Mouse (Mus musculus): Measurements from ENCODE around the gene Slit3. TPM values are rescaled to one million over a fixed set of nuclear protein-coding genes. Genes with fewer than 3 reads are reported as not detected.

Slit3 gene
- total RNA-seq, 2 experiments from 2014 or later = 0.04 TPM; not detected in 1

GRCm38 (mm10) chr11:35507781-35508390, 386.9 kb downstream of the Slit3 start:
- ATAC-seq (ENCODE audit: poor library complexity, severe bottlenecking) = no peak

GRCm38 (mm10) chr11:35512686-35513085, 391.7 kb downstream of the Slit3 start:
- ATAC-seq (ENCODE audit: poor library complexity, severe bottlenecking) = no peak

GRCm38 (mm10) chr11:35513343-35513742, 392.3 kb downstream of the Slit3 start:
- ATAC-seq (ENCODE audit: poor library complexity, severe bottlenecking) = no peak

GRCm38 (mm10) chr11:35522802-35523452, 401.9 kb downstream of the Slit3 start:
- ATAC-seq (ENCODE audit: poor library complexity, severe bottlenecking) = no peak

GRCm38 (mm10) chr11:35523773-35524172, 402.7 kb downstream of the Slit3 start:
- no peak for ATAC-seq (ENCODE audit: poor library complexity, severe bottlenecking)

- no peak for ATAC-seq (ENCODE audit: poor library complexity, severe bottlenecking)
Observed at GRCm38 (mm10) chr11:35526219-35526762, 405.3 kb downstream of the Slit3 start.

GRCm38 (mm10) chr11:35527816-35528462, 406.9 kb downstream of the Slit3 start:
- no peak for ATAC-seq (ENCODE audit: poor library complexity, severe bottlenecking)

- ATAC-seq (ENCODE audit: poor library complexity, severe bottlenecking) = no peak
Observed at GRCm38 (mm10) chr11:35535027-35535426, 414.0 kb downstream of the Slit3 start.

- ATAC-seq (ENCODE audit: poor library complexity, severe bottlenecking) = no peak
Observed at GRCm38 (mm10) chr11:35537128-35538088, 416.4 kb downstream of the Slit3 start.

GRCm38 (mm10) chr11:35542731-35543130, 421.7 kb downstream of the Slit3 start:
- no peak for ATAC-seq (ENCODE audit: poor library complexity, severe bottlenecking)

- ATAC-seq (ENCODE audit: poor library complexity, severe bottlenecking) = no peak
Observed at GRCm38 (mm10) chr11:35544112-35545064, 423.4 kb downstream of the Slit3 start.

GRCm38 (mm10) chr11:35546081-35546822, 425.2 kb downstream of the Slit3 start:
- no peak for ATAC-seq (ENCODE audit: poor library complexity, severe bottlenecking)

GRCm38 (mm10) chr11:35550036-35550435, 429.0 kb downstream of the Slit3 start:
- no peak for ATAC-seq (ENCODE audit: poor library complexity, severe bottlenecking)

- ATAC-seq (ENCODE audit: poor library complexity, severe bottlenecking) = no peak
Observed at GRCm38 (mm10) chr11:35556192-35556591, 435.2 kb downstream of the Slit3 start.

- no peak for ATAC-seq (ENCODE audit: poor library complexity, severe bottlenecking)
Observed at GRCm38 (mm10) chr11:35557476-35557875, 436.5 kb downstream of the Slit3 start.

GRCm38 (mm10) chr11:35558311-35558710, 437.3 kb downstream of the Slit3 start:
- no peak for ATAC-seq (ENCODE audit: poor library complexity, severe bottlenecking)

- no peak for ATAC-seq (ENCODE audit: poor library complexity, severe bottlenecking)
Observed at GRCm38 (mm10) chr11:35559386-35559785, 438.4 kb downstream of the Slit3 start.

- ATAC-seq (ENCODE audit: poor library complexity, severe bottlenecking) = no peak
Observed at GRCm38 (mm10) chr11:35561760-35562159, 440.7 kb downstream of the Slit3 start.

- no peak for ATAC-seq (ENCODE audit: poor library complexity, severe bottlenecking)
Observed at GRCm38 (mm10) chr11:35565322-35565721, 444.3 kb downstream of the Slit3 start.
